Mouse (Mus musculus) embryonic facial prominence, embryonic 10.5 days (tissue): ENCODE measurements at regions not wholly inside any gene's neighbourhood (a gene's known extent, or its start where the extent isn't known, plus 50 kb on each side); places are given as distances from the start of the nearest gene placed in this dataset.

Experiments used
- DNase-seq: peaks from one replicate; pipeline ENCODE4 v3.0.0-alpha.2; 2017; ENCODE audit warnings: low spot score
- H3K27ac ChIP-seq: fragments of 300-500 bp; sonication (generic); replicated peaks from 2 replicates; pipeline ENCODE4 v1.5.1; 2016; ENCODE audit warnings: mild to moderate bottlenecking
- H3K27me3 ChIP-seq: fragments of 300-500 bp; sonication (generic); replicated peaks from 2 replicates; pipeline ENCODE4 v1.6.1; 2016; ENCODE audit warnings: low read depth, mild to moderate bottlenecking; ENCODE audit not compliant: poor library complexity, severe bottlenecking
- H3K36me3 ChIP-seq: fragments of 300-500 bp; sonication (generic); replicated peaks from 2 replicates; pipeline ENCODE4 v1.6.1; 2016; ENCODE audit warnings: mild to moderate bottlenecking, moderate library complexity
- H3K4me1 ChIP-seq: fragments of 300-500 bp; sonication (generic); 2 replicates; pipeline ENCODE4 v1.6.1; 2016
- H3K4me3 ChIP-seq: fragments of 300-500 bp; sonication (generic); 2 replicates; pipeline ENCODE4 v1.5.1; 2016; ENCODE audit warnings: mild to moderate bottlenecking, moderate library complexity
- H3K9me3 ChIP-seq: fragments of 300-500 bp; sonication (generic); 2 replicates; pipeline ENCODE4 v1.6.1; 2016; ENCODE audit warnings: mild to moderate bottlenecking
- WGBS: fragments of 180-500 bp; shearing (Covaris S2); methylation state at CpG from one replicate; pipeline ENCODE4 v1.1.7; 2016; 5-methylcytosine and 5-hydroxymethylcytosine counted together

- no peak for DNase-seq
- H3K36me3 ChIP-seq, result no peaks in the 10 kb centered on the region
Measured at GRCm38 (mm10) chr13:69963944-69964343, 161.7 kb downstream of the Med10 start.

GRCm38 (mm10) chr13:69971281-69972057 is 169.3 kb downstream of the Med10 start:
- no peak for DNase-seq
- H3K4me3 ChIP-seq, result no peak overlapping the region
- WGBS, result 84% methylated on average over 9 of the region's 9 CpGs
- H3K27me3 ChIP-seq, result no peaks in the 10 kb centered on the region
- H3K27ac ChIP-seq, result no peak overlapping the region
- H3K9me3 ChIP-seq, result no peaks in the 10 kb centered on the region
- no peaks in the 10 kb centered on the region for H3K4me1 ChIP-seq
- H3K36me3 ChIP-seq, result no peaks in the 10 kb centered on the region

More at GRCm38 (mm10) chr13:69963944-69964343, 161.7 kb downstream of the Med10 start:
- H3K27ac ChIP-seq, result no peak overlapping the region
- no peaks in the 10 kb centered on the region; the same call in 1 of the 2 replicates for H3K4me1 ChIP-seq
- no peaks in the 10 kb centered on the region for H3K9me3 ChIP-seq
- H3K4me3 ChIP-seq, result no peak overlapping the region
- H3K27me3 ChIP-seq, result no peaks in the 10 kb centered on the region
- WGBS, result 75% methylated on average over 8 of the region's 8 CpGs

GRCm38 (mm10) chr13:69974835-69975234 is 172.6 kb downstream of the Med10 start:
- Histone ChIP-seq H3K27me3 (no peaks in the 10 kb centered on the region), H3K27ac (no peak overlapping the region), H3K9me3 (no peaks in the 10 kb centered on the region), H3K4me3 (no peak overlapping the region), H3K4me1 (no peaks in the 10 kb centered on the region), H3K36me3 (no peaks in the 10 kb centered on the region)
- 88% methylated on average over 5 of the region's 5 CpGs for WGBS
- DNase-seq, result no peak

GRCm38 (mm10) chr13:69984159-69984558 is 182.0 kb downstream of the Med10 start:
- H3K36me3 ChIP-seq, result no peaks in the 10 kb centered on the region
- H3K4me3 ChIP-seq, result no peak overlapping the region
- H3K27ac ChIP-seq, result no peak overlapping the region
- no peaks in the 10 kb centered on the region for H3K9me3 ChIP-seq
- H3K4me1 ChIP-seq, result peaks cover 6% of the 10 kb centered on the region; the same call in 1 of the 2 replicates
- no peak for DNase-seq
- WGBS, result 68% methylated on average over 1 of the region's 1 CpGs
- no peaks in the 10 kb centered on the region for H3K27me3 ChIP-seq

GRCm38 (mm10) chr13:69987181-69987580 is 185.0 kb downstream of the Med10 start:
- WGBS, result 32% methylated on average over 10 of the region's 10 CpGs
- Histone ChIP-seq H3K9me3 (no peaks in the 10 kb centered on the region), H3K36me3 (no peaks in the 10 kb centered on the region), H3K27me3 (no peaks in the 10 kb centered on the region), H3K4me1 (peaks cover 6% of the 10 kb centered on the region), H3K27ac (no peak overlapping the region; the same call in 1 of the 2 replicates), H3K4me3 (no peak overlapping the region)
- DNase-seq, result peak; percentile 32

- Histone ChIP-seq H3K9me3 (no peaks in the 10 kb centered on the region), H3K27me3 (no peaks in the 10 kb centered on the region), H3K4me3 (no peak overlapping the region), H3K4me1 (peaks cover 6% of the 10 kb centered on the region), H3K27ac (no peak overlapping the region), H3K36me3 (no peaks in the 10 kb centered on the region)
- 73% methylated on average over 4 of the region's 4 CpGs for WGBS
- DNase-seq, result no peak
Measured at GRCm38 (mm10) chr13:69988319-69988718, 186.1 kb downstream of the Med10 start.

- H3K9me3 ChIP-seq, result no peaks in the 10 kb centered on the region
- no peak overlapping the region for H3K27ac ChIP-seq
- H3K4me1 ChIP-seq, result peaks cover 6% of the 10 kb centered on the region
- no peaks in the 10 kb centered on the region for H3K27me3 ChIP-seq
- H3K36me3 ChIP-seq, result no peaks in the 10 kb centered on the region
- peak; percentile 73 for DNase-seq
- WGBS, result 28% methylated on average over 11 of the region's 11 CpGs
- H3K4me3 ChIP-seq, result no peak overlapping the region
Measured at GRCm38 (mm10) chr13:69991253-69991891, 189.2 kb downstream of the Med10 start.

- H3K36me3 ChIP-seq, result no peaks in the 10 kb centered on the region
- peaks cover 6% of the 10 kb centered on the region for H3K4me1 ChIP-seq
- no peak overlapping the region for H3K27ac ChIP-seq
- no peak for DNase-seq
- WGBS, result 61% methylated on average over 14 of the region's 14 CpGs
- H3K9me3 ChIP-seq, result no peaks in the 10 kb centered on the region
- H3K27me3 ChIP-seq, result no peaks in the 10 kb centered on the region
- H3K4me3 ChIP-seq, result no peak overlapping the region
Measured at GRCm38 (mm10) chr13:69991892-69992261, 189.7 kb downstream of the Med10 start.

- Histone ChIP-seq H3K27ac (no peak overlapping the region), H3K9me3 (no peaks in the 10 kb centered on the region), H3K4me1 (no peaks in the 10 kb centered on the region), H3K36me3 (no peaks in the 10 kb centered on the region), H3K27me3 (no peaks in the 10 kb centered on the region), H3K4me3 (no peak overlapping the region)
- WGBS, result 90% methylated on average over 15 of the region's 15 CpGs
- no peak for DNase-seq
Measured at GRCm38 (mm10) chr13:70003591-70003990, 201.4 kb downstream of the Med10 start.

- H3K27me3 ChIP-seq, result no peaks in the 10 kb centered on the region
- no peaks in the 10 kb centered on the region; the same call in 1 of the 2 replicates for H3K4me1 ChIP-seq
- no peak for DNase-seq
- H3K9me3 ChIP-seq, result no peaks in the 10 kb centered on the region
- no peaks in the 10 kb centered on the region for H3K36me3 ChIP-seq
- no peak overlapping the region for H3K27ac ChIP-seq
- WGBS, result 57% methylated on average over 3 of the region's 3 CpGs
- H3K4me3 ChIP-seq, result no peak overlapping the region
Measured at GRCm38 (mm10) chr13:70012123-70012522, 209.9 kb downstream of the Med10 start.

- Histone ChIP-seq H3K9me3 (no peaks in the 10 kb centered on the region), H3K4me3 (no peak overlapping the region), H3K27ac (no peak overlapping the region), H3K36me3 (no peaks in the 10 kb centered on the region), H3K4me1 (peaks cover 2% of the 10 kb centered on the region; the same call in 1 of the 2 replicates), H3K27me3 (no peaks in the 10 kb centered on the region)
- 55% methylated on average over 4 of the region's 4 CpGs for WGBS
- no peak for DNase-seq
Measured at GRCm38 (mm10) chr13:70015183-70015582, 213.0 kb downstream of the Med10 start.

GRCm38 (mm10) chr13:70017535-70017934 is 215.3 kb downstream of the Med10 start:
- no peak for DNase-seq
- Histone ChIP-seq H3K27me3 (no peaks in the 10 kb centered on the region), H3K4me3 (no peak overlapping the region), H3K36me3 (no peaks in the 10 kb centered on the region), H3K9me3 (no peaks in the 10 kb centered on the region), H3K27ac (no peak overlapping the region), H3K4me1 (0 out of 2 replicates have a peak, but pooled peaks cover 2% of the 10 kb centered on the region)
- 84% methylated on average over 5 of the region's 5 CpGs for WGBS
